Mouse (Mus musculus) thymus, postnatal 0 days (tissue): ENCODE results near the gene Noxa1. TPM values are rescaled to one million over a fixed set of nuclear protein-coding genes. Genes with fewer than 3 reads are reported as not detected.

Experiments used
- DNase-seq: peaks from one replicate; pipeline ENCODE4 v3.0.0-alpha.2; 2015; ENCODE audit warnings: low spot score
- polyA plus RNA-seq: library from polyadenylated mRNA; unstranded; fragments of >200 nt; fragmentation: Nextera tagmentation; extraction: Ambion mirVana; gene quantifications from 2 replicates; pipeline ENCODE4 v1.2.1, GENCODE M21; 2015

The Noxa1 gene
- 0.27 and 0.39 TPM in 2 replicates for polyA plus RNA-seq

DNA sequence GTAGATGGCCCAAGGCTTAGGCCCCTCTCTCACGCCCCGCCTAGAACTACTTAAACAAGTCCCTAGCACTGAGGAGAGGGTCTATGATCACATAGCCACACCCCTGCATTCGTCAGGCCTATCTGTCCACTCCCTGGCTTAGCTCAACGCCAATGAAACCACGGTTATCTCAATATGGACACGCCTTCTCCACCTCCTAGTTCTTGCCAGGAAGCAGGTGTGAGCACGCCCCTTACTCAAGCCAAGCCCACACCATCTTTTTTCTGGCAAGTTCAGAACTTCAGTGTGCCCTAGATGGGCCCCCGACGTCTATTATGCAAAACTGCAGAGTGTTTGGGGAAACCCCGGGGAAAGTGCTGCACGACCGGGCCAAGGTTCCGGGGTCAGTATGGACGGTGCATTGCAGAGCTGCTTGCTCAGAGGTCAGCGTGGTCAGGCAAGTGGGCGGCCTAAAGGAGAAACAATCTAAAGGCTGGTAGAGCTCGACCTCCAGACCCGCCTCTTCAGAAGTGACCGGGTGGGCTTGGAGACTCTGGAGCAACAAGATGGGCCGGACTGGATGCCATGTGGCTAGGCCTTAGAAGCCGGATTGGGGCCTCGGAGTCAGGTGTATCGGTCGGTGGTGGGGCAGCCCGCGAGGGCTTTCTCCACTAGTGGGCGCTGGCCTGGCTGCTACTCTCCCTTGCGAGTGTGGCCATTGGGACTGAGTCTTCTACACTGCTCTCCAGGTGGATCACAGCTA, at the start of gene Noxa1:
Noxa1 (minus strand) TSS at position 41 of the 742 bp plus-strand sequence.
- peak; percentile 23 for DNase-seq

DNA sequence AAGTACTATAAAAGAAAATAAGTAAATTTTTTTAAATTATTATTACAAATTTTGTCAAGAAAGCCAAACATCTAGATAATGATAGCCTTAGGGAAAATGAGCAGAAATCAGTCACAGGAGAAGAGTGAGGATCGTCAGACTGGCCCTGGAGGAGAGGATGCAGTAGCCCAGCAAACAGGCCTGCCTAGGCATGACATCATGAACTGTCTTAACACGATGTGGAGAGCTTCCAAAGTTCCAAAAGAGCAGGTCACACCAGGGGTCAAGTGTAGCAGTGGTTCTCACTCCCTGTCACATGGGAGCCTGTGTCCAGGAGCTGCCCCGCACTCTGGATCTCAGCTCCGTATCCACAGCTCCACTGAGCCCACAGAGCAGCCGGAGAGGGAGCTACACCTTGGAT, 47.0 kb upstream of the Noxa1 start:
- no peak for DNase-seq

DNA sequence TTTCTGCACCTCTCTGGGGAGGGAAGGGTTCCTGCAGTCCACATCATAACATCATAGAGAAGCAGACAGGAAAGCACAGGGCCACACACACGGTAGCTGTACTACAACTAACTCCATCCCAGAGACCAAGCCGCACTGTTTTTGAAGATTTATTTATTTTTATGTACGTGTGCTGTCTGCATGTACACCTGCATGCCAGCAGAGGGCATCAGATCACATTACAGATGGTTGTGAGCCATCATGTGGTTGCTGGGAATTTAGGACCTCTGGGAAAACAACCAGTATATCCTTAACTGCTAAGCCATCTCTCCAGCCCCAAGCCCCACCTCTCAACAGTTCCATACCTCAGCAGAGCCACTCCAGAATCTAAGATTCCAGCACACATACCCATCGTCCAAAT, 46.2 kb upstream of the Noxa1 start:
- no peak for DNase-seq

DNA sequence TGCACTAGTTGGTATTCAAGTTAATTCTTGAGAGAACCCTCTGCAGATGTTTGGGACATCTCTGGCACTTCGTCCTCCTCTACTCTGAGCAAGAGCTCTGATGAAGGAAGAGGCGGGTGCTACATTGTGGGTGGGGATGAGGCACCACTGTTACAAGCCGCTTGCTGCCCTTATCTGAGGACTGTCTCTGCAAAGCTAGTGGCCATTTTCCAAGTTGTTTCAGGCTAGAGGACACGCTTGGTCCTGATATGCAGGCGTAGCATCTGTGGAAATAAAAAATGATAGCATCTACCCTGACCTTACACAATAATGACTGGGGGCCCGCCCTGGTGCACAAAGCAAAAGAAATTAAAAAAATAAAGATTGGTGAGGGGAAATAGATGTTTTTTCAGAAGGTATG, 42.9 kb upstream of the Noxa1 start:
- no peak for DNase-seq

DNA sequence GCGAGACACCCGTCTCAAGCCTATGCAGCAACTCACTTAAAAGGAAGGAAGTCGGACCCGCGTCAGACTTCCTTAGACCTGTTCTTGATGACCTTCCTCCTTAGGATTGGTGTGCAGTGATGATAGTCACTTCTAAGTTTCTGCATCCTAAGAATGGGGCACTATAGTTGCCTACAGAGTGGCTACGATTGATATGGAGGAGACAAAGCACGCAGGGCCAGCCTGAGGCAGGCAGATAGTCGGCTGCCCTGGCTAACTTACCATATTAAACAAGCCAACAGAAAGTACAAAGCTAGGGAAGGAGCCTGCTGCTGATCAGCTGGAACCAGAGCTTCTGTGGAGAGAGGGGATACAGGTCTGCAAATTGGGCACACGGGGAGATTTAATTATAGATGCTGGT, 36.7 kb upstream of the Noxa1 start:
- no peak for DNase-seq

DNA sequence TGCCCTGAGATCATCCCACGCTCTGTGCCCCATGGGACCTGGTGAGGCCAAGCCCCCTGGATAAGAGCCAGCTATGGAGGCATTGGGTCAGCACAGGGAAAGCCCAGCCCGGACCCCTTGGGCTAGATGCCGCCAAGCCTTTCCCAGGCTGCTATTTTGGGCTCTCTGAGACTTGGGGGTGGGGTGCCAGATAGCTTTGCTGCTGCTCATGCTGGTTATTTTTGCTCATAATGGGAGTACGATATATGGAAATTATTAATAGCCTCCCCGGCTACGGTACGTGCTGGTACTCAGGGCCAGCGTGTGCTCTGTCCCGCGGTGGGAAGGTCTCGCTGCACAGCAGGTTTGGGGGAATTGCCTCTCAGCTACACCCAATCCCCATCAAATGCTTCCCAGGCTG, 33.1 kb upstream of the Noxa1 start:
- DNase-seq = no peak

DNA sequence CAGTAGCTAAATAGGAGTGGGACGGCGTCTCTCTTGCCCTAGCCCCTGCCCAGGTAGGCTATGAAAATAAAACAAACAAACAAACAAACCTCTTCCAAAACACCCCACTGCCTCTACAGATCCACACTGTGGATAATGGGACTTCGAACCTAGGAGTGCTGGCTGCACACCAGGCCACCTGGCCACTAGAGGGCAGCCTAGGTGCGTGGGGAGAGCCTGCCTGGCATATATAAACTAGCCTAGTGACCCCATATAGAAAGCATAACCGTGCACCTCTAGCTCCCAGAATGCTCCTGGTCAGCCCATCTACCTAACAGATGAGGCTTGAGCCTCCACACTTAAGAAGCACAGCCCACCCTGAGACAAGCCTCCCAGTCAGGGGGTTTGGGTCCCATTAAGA, 32.3 kb upstream of the Noxa1 start:
- peak; percentile 75 for DNase-seq

DNA sequence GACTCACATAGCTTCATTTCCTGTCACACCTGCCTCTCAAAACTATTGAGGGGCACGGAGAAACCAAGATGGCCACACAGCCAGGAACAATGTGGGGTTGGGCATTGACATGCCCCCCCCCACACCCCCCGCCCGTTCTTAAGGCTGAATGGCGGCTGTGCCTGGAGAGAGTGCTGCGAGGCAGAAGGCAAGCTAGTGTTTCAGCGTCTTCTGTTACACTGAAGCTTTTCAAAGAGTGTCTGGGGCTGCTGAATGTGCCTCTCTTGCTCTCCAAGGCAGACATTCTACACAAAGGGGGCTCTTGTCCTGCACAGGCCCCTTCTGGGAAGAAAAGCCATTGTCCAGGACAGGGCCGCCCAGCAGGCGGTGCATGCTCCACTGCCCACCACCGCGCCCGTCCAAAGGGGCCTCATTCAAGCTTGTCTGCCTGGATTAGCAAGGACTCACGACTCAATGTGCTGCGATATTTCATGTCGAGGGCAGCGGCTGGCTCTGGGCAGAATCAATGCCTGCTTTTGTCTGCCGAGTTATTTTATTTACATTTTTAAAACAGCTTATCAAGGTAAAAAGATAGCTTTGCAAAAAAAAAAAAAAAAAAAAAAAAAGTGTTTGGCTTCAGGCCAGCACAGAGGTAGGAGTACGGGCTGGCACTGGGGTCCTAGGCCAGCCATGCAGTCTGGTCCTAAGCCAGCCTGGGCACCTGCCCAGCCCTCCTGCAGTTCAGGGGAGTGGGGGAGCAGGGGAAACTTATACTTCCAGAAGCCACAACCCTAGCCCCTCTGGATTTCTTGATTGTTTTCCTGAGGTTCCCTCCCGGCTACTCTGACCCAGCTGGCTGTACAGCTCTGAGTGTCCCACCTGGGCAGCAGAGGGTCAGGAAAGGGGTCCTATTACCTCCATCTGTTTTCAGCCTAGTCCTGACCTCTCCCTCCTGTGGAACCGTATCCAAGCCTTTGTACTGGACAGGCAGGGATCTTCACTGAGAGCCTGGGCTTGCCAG, 31.4 kb upstream of the Noxa1 start:
- DNase-seq = no peak

DNA sequence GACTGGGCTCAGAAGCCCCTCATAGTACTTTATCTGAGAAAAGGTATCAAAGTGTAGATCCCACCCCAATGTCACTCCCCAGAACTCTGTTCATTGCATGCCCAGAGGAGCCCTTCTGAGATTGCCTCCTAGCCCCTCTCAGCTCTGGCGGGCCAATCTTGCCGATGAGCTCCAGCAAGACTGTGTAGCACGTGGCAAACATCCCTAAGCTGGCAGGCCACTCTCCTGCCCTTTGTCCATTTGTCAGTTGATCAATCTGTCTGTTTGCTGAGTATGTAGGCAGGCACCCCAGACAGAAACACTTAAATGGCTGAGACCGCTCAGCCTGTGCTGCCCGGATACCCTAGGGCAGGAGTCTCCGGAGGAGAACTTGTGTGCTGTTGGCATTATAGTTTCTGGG, 30.2 kb upstream of the Noxa1 start:
- DNase-seq = no peak

DNA sequence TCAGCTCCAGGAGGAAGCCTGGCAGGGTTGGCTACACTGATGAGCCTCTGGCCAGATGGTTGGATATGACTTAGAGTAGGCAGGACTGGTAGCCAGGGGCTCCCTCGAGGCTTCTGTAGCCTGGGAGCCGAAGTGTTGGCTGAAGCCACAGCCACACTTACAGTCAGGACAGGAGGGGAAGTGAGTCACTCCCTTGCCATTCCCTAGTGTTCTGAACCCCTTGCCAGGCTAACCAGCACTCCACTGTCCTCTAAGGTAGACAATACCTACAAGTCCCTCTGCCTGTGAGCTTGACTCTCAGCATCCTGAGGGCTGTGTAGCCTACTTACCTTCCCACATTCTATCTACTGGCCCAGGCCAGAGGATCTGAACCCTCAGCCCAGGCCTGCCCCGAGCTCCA, 29.5 kb upstream of the Noxa1 start:
- no peak for DNase-seq

DNA sequence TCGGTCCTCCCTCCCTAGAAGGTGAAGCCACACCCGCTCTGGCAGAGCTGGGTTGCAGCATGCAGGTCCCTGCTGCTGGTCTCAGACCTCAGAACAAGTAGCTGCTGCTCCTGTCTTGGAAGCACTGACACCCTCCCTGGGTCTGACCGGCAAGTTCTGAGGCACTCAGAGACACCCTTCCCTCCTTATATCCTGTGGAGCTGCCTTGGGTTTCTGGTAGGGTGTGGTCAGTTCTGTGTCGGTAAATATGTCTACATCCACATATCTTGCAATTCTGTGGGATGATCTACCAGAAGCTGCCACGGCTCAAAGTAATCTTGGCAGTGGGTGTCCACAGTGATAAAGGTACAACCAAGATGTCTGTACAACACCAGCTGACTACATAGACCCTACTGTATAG, 28.6 kb upstream of the Noxa1 start:
- no peak for DNase-seq

DNA sequence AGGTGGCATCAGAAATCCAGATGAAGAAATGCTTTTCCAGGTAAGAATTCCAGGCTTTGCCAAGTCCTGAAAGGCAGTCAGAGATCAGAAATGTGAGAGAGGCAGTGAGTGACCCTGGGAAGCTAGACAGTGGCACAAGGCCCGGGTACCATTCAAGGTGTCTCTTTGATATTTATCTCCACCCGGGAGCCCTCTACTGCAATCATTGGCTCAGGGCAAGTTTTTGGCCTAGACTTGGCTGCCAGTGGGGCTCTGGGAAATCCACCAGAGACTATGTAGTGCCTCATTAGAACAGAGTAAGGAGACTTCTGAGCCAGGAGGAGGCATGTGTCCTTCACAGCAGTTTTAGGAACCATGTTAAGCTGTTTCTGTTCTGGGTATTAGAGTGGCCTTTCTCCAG, 27.7 kb upstream of the Noxa1 start:
- no peak for DNase-seq

DNA sequence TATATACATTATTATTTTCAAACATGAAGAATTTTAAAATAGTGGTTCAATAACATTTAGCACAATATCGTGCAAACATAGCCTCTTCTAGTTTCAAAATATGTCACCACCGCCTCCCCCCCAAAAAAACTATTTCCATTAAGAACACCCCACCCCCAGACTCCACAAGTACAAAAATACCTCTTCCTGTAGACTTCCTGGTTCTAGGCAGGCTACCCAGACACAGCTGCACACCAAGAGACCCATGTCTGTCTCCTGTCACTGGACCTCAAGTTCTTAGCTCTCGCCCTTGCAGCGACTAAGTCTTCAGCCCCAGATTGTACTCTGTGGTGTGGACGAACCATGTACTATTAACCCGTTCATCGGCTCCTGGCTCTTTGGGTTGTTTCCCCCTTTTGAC, 26.0 kb upstream of the Noxa1 start:
- no peak for DNase-seq

DNA sequence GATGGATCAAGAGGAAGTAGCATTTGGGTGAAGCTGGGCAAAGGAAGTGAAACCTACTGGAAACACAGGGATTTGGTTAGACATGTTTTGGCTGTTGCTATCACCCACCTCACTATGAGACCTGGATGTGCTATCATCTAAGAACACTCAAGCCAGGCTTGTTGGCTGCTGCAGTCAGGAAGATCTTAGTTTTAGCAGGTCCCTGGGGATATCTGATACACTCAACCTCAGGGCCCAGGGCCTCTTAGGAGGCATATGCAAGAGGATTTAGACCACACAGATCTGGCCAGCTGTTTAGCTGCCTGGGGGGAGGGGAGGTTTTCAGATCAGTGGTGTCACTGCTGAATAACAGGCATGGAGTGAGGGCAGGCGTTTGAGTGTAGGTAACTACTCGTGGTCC, 20.5 kb upstream of the Noxa1 start:
- no peak for DNase-seq

DNA sequence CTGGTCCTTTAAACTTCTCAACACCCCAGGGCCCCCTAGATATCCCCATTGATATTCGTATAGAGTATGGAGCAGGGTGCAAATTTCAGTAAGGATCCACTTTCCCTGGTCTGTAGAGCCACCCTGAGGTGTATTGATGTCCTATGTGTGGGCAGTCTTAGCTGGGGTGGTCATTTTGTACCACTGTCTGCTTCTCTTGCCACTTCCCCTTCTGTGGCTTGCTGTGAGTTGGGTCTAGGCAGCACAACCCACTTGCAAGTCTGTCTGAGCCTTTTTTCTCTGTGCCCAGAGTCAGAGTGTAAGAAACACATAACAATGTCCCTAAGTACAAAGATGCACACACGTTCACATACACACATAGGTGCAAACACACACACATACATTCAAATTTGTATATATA, 19.4 kb upstream of the Noxa1 start:
- DNase-seq = no peak

DNA sequence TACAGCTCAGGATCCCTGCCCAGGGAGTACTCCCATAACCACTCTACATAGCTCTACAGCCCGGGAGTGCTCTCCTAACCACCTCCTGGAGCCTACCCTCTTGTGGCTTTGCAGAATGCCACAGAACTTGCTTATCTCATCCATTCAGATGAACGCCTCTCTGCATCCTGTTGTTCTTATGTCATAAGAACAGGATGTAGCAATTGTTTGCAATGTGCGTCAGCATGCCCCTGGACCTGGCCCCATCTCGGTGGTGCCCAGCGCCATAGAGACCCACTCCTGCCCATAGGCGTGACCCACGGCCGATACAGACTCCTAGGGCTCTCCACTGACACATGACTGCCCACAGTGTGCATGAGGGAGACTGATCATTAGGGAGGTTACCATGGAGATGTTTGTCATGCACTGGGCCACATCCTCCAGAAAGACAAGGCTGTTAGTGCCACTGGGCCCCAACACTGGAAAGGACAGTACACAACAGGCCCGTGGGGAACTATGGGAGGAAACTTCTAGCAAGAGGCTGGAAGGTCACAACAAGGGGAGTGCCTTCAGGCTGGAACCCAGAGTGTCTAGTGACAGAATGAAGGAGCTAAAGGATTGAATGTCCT, 16.3 kb upstream of the Noxa1 start:
- peak; percentile 53 for DNase-seq

DNA sequence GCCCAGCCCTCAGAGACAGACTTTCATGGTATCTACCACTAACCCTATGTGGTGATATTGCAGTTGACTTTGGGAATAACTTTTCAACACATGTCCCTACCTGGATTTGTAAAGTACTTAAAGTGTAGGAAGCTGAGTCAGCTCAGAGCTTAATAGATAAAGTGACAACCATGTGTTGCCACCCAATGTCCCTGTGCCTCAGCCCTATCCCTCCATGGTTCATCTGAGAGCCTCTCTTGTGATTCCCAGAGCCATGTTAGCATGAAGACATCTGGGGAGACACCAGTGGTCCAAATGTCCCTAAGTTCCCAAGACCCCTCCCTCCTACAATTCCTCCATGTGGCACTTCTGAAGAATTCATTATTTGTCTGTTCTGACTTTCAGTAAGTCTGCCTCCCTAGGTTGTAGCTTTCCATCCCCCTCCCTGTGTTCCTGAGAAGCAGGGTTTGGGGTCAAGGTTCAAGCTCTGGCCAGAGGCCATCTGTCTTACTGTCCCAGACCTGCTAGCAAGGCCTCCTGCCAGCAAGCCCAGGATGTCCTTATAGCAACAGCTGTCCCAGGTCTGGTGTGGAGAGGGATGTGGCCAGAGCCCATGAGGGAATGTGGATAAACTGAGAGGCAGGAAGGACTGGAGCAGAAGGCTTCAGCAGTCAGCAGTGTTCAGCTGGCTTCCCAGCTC, 15.7 kb upstream of the Noxa1 start:
- DNase-seq = no peak

DNA sequence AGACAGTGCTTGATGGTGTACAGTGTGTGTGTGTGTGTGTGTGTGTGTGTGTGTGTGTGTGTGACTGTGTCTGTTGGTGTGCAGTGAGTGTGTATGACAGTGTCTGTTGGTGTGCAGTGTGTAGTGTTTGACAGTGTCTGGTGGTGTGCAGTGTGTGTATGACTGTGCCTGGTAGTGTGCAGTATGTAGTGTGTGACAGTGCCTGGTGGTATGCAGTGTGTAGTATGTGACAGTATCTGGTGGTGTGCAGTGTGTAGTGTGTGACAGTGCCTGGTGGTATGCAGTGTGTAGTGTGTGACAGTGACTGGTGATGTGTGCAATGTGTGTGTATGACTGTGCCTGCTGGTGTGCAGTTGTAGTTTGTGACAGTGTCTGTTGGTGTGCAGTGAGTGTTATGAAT, 14.5 kb upstream of the Noxa1 start:
- no peak for DNase-seq

DNA sequence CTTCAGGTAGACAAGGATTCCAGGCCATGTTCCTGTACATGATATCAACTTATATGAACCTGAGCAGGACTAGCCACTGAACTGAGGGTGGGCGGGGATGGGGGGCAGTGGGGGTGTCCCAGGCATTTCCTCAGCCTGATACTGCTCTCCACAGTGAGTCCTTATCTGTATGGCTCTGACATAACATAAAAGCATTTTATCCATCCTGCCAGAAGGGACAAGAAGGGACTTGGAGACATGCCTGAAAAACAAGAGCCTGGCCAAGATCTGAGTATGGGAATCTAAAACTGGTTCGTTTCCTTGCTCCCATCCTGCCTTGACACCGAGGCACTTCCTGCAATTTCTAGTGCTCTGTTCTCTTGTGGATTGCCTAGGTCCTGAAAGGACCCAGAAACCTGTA, 11.1 kb upstream of the Noxa1 start:
- no peak for DNase-seq

DNA sequence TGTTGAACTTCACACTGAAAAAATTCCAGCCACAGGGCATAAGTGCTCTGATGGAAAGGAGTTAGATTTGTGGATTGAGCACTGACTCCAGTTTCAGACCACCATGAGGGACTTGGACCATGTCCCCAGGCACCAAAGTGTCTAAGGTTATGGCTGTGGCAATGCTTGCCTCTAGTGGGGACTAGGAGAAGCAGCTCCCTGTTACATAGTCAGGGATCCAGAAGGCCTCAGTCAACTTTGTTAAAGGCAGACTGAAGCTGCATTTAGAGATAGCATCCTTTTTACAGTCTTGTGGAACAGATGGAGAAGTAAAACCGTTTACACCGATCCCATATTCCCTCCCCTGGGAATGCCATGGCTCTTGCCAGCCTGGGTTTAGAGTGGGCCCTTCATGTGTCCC, 9.2 kb upstream of the Noxa1 start:
- DNase-seq = no peak

DNA sequence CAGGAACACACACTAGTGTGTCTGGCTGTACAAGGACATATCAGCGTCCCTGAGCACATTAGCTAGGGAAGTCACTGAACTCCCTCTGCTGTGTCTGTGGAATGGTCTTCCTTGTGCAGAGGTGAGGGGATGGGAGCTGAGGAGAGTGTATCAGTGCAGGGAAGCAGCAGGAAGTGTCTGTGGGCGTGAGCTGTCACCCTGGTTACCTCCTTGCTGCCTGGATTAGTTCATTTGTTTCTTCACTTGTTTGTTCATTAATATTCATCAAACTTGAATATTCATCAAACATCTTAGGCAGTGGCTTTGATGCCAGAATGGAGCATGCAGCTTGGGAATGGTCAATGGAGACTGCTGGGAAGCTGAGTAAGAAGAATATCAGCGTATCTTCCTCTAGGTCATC, 4.8 kb upstream of the Noxa1 start:
- no peak for DNase-seq

DNA sequence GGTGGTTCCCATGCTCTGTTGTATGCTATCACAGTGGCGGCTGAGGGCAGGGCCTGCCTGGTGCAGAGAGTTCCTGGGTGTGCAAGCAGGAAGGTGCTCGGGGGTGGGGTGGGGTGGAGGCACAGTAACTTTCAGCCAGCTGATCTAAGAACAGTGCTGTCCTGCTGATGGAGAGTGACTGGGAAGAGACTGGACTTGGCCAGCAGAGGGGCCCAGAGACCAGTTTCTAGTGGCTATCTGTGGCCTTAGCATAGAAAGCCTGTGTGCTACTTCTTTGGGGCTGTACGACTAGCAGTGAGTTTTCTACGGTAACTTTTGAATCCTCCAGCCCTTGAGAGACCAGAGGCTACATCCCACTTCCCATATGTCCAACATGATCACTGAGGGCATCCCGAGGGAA, 4.0 kb upstream of the Noxa1 start:
- DNase-seq = no peak
